Comparison of ENCODE assay signal across 14 mouse cellular contexts in genomic region chr12:6637771-6638305, GRCm38 (mm10).
DNase-seq lines count a peak whose midpoint lies in the region; ATAC-seq and TF ChIP-seq lines count a peak whose summit lies in the region.
"Had no signal": no experiment of that assay in that cellular context is flagged by ENCODE, and none has a peak within 500 bp of the region (broad histone marks: within the 10 kb centered on the region; RNA-seq: fewer than 3 reads in every experiment).

No protein-coding gene starts in this region.

- DNase-seq in forebrain, embryonic 14.5 days (ENCODE audit: low spot score), result peak; percentile 74
- DNase-seq in forebrain, embryonic 11.5 days (ENCODE audit: low spot score), result no peak
- peak; percentile 88 for DNase-seq in brain, adult 2 months (ENCODE audit: low read depth, low spot score)
- peak; percentile 10 for DNase-seq in layer of hippocampus, adult 2 months (ENCODE audit: low spot score in 2 of 2)
- DNase-seq in left cerebral cortex, postnatal 14 days (ENCODE audit: low spot score in 2 of 2), result peak; percentile 12 to 53
- DNase-seq in cerebellum, adult 9-10 months, result no peak
- no peak for DNase-seq in kidney, adult 2 months
- DNase-seq: cerebellum, postnatal 36 days; liver, embryonic 13.5 days; lung, postnatal 10 days had no signal

- intact Hi-C loops in left cerebral cortex, postnatal 14 days (cut with DNase I), result loop anchor here (2.0 to 10.0 kb wide), 4 partner anchors 56 to 1483 kb away; no protein-coding TSS in a partner anchor

- no peak overlapping the region for H3K9ac ChIP-seq in forebrain, embryonic 14.5 days (ENCODE audit: low read length)
- H3K9ac ChIP-seq in forebrain, embryonic 11.5 days (ENCODE audit: low read length), result no peak overlapping the region
- H3K9ac ChIP-seq: embryonic facial prominence, embryonic 15.5 days; kidney, embryonic 15.5 days; liver, embryonic 13.5 days had no signal

- peak overlapping the region; percentile 4; the same call in 1 of the 2 replicates for H3K27ac ChIP-seq in forebrain, embryonic 14.5 days (ENCODE audit: low read depth, low read length)
- no peak overlapping the region for H3K27ac ChIP-seq in forebrain, embryonic 11.5 days (ENCODE audit: low read depth, low read length)
- H3K27ac ChIP-seq in layer of hippocampus, adult 2 months, result peak overlapping the region; percentile 21; the same call in 1 of the 2 replicates
- H3K27ac ChIP-seq in kidney, adult 2 months (ENCODE audit: insufficient read depth, low read depth, low read length), result no peak overlapping the region
- H3K27ac ChIP-seq: embryonic facial prominence, embryonic 15.5 days; kidney, embryonic 15.5 days; liver, embryonic 13.5 days had no signal

- H3K36me3 ChIP-seq in forebrain, embryonic 14.5 days (ENCODE audit: control insufficient read depth, insufficient read depth, low read length), result no peaks in the 10 kb centered on the region
- no peaks in the 10 kb centered on the region for H3K36me3 ChIP-seq in forebrain, embryonic 11.5 days (ENCODE audit: control insufficient read depth, insufficient read depth, low read length)
- no peaks in the 10 kb centered on the region for H3K36me3 ChIP-seq in kidney, adult 2 months (ENCODE audit: control insufficient read depth, insufficient read depth, low read length)
- H3K36me3 ChIP-seq: embryonic facial prominence, embryonic 15.5 days; kidney, embryonic 15.5 days; liver, embryonic 13.5 days had no signal

- 47% methylated on average over 4 of the region's 4 CpGs for WGBS in forebrain, embryonic 14.5 days
- WGBS in forebrain, embryonic 11.5 days, result 76% methylated on average over 4 of the region's 4 CpGs
- WGBS in kidney, adult 2 months, result 74% methylated on average over 4 of the region's 4 CpGs

- no peaks in the 10 kb centered on the region for H3K27me3 ChIP-seq in forebrain, embryonic 14.5 days (replicated peaks; ENCODE audit: control insufficient read depth, insufficient read depth, low read length)
- H3K27me3 ChIP-seq in forebrain, embryonic 11.5 days (ENCODE audit: control insufficient read depth, insufficient read depth, low read length), result no peaks in the 10 kb centered on the region
- H3K27me3 ChIP-seq in kidney, adult 2 months (replicated peaks; ENCODE audit: control insufficient read depth, insufficient read depth, low read length), result no peaks in the 10 kb centered on the region
- H3K27me3 ChIP-seq: embryonic facial prominence, embryonic 15.5 days; kidney, embryonic 15.5 days; liver, embryonic 13.5 days had no signal

- H3K9me3 ChIP-seq in forebrain, embryonic 14.5 days (replicated peaks; ENCODE audit: control insufficient read depth, low read length), result no peaks in the 10 kb centered on the region
- H3K9me3 ChIP-seq in forebrain, embryonic 11.5 days (ENCODE audit: control insufficient read depth, low read length), result no peaks in the 10 kb centered on the region
- H3K9me3 ChIP-seq: embryonic facial prominence, embryonic 15.5 days; kidney, embryonic 15.5 days; liver, embryonic 13.5 days had no signal

- no peak overlapping the region for H3K4me2 ChIP-seq in forebrain, embryonic 14.5 days (ENCODE audit: low read length)
- H3K4me2 ChIP-seq in forebrain, embryonic 11.5 days (ENCODE audit: low read depth, low read length, severe bottlenecking), result no peak overlapping the region
- H3K4me2 ChIP-seq: embryonic facial prominence, embryonic 15.5 days; kidney, embryonic 15.5 days; liver, embryonic 13.5 days; midbrain, embryonic 11.5 days had no signal

- ATAC-seq in forebrain, embryonic 14.5 days, result 0 out of 2 replicates have a peak, but pooled peaks have one; percentile 40
- no peak for ATAC-seq in forebrain, embryonic 11.5 days (replicated peaks; ENCODE audit: low FRiP score)
- no peak for ATAC-seq in megakaryocyte-erythroid progenitor cell, adult 5-6 weeks (replicated peaks; ENCODE audit: low FRiP score, low TSS enrichment, poor library complexity, severe bottlenecking)

- H3K4me3 ChIP-seq in forebrain, embryonic 14.5 days (ENCODE audit: low read depth, low read length), result no peak overlapping the region
- no peak overlapping the region for H3K4me3 ChIP-seq in forebrain, embryonic 11.5 days (ENCODE audit: low read depth, low read length)
- no peak overlapping the region for H3K4me3 ChIP-seq in layer of hippocampus, adult 2 months
- H3K4me3 ChIP-seq in kidney, adult 2 months (ENCODE audit: insufficient read depth, low read depth, low read length), result no peak overlapping the region
- H3K4me3 ChIP-seq: embryonic facial prominence, embryonic 15.5 days; kidney, embryonic 15.5 days; liver, embryonic 13.5 days had no signal

- TF ChIP-seq POLR2A in kidney, adult 2 months (IDR thresholded peaks at IDR 0.05; ENCODE audit: low read depth, low read length), result no peak

- no peaks in the 10 kb centered on the region for H3K4me1 ChIP-seq in forebrain, embryonic 14.5 days (ENCODE audit: control insufficient read depth, insufficient read depth, low read length)
- H3K4me1 ChIP-seq in forebrain, embryonic 11.5 days (replicated peaks; ENCODE audit: control insufficient read depth, insufficient read depth, low read length), result no peaks in the 10 kb centered on the region
- no peaks in the 10 kb centered on the region for H3K4me1 ChIP-seq in kidney, adult 2 months (ENCODE audit: control insufficient read depth, insufficient read depth, low read length)
- H3K4me1 ChIP-seq: embryonic facial prominence, embryonic 15.5 days; kidney, embryonic 15.5 days; liver, embryonic 13.5 days had no signal

- no peak for TF ChIP-seq CTCF in layer of hippocampus, adult 2 months (conservative IDR thresholded peaks at IDR 0.05)
- TF ChIP-seq CTCF in kidney, adult 2 months (conservative IDR thresholded peaks at IDR 0.05; ENCODE audit: insufficient read depth, insufficient read length, low read depth, low read length), result no peak

Comparison
In these comparisons a context has a peak if more than half of its experiments do, and no peak if none do; other contexts are left out.
1. DNase-seq: peak in forebrain, embryonic 14.5 days (single experiment), brain, adult 2 months (single experiment), layer of hippocampus, adult 2 months (2 of 2) and left cerebral cortex, postnatal 14 days (2 of 2); none in forebrain, embryonic 11.5 days (single experiment), cerebellum, adult 9-10 months (single experiment) and kidney, adult 2 months (single experiment).
2. H3K27ac ChIP-seq: peak in forebrain, embryonic 14.5 days (single experiment) and layer of hippocampus, adult 2 months (single experiment); none in forebrain, embryonic 11.5 days (single experiment) and kidney, adult 2 months (single experiment).